ENCODE assay signal across 11 mouse cellular contexts in genomic region chr13:29637788-29638187, GRCm38 (mm10).
DNase-seq lines count a peak whose midpoint lies in the region; ATAC-seq and TF ChIP-seq lines count a peak whose summit lies in the region.
"Had no signal": no experiment of that assay in that cellular context is flagged by ENCODE, and none has a peak within 500 bp of the region (broad histone marks: within the 10 kb centered on the region; RNA-seq: fewer than 3 reads in every experiment).

No protein-coding gene starts in this region.

- ATAC-seq in liver, postnatal 0 days: 0 out of 2 replicates have a peak, but pooled peaks have one; percentile 12
- ATAC-seq in hindbrain, postnatal 0 days: no peak
- ATAC-seq: forebrain, embryonic 15.5 days had no signal

- peaks cover 20% of the 10 kb centered on the region for H3K4me1 ChIP-seq in liver, postnatal 0 days (ENCODE audit: insufficient read depth)
- H3K4me1 ChIP-seq in hindbrain, postnatal 0 days (ENCODE audit: insufficient read depth, low read length): no peaks in the 10 kb centered on the region
- H3K4me1 ChIP-seq: forebrain, embryonic 15.5 days had no signal

- no peak overlapping the region for H3K4me2 ChIP-seq in liver, postnatal 0 days (ENCODE audit: low read depth, low read length)
- no peak overlapping the region for H3K4me2 ChIP-seq in hindbrain, postnatal 0 days (ENCODE audit: low read depth, low read length)
- H3K4me2 ChIP-seq: forebrain, embryonic 15.5 days had no signal

- no peak overlapping the region for H3K4me3 ChIP-seq in liver, postnatal 0 days (ENCODE audit: low read depth, low read length)
- no peak overlapping the region for H3K4me3 ChIP-seq in hindbrain, postnatal 0 days (ENCODE audit: low read length)
- H3K4me3 ChIP-seq: forebrain, embryonic 15.5 days; layer of hippocampus, adult 2 months had no signal

- intact Hi-C loops in heart, postnatal 10 days (cut with DNase I): no loop called here

- no peak for DNase-seq in liver, postnatal 0 days
- DNase-seq in liver: no peak
- DNase-seq in gastrocnemius, adult 18-20 months (ENCODE audit: low spot score): peak; percentile 67
- peak; percentile 72 to 80 for DNase-seq in heart, postnatal 10 days
- DNase-seq in ovary, postnatal 36 days (ENCODE audit: low spot score): peak; percentile 56
- no peak for DNase-seq in T-cell, adult 2 months (ENCODE audit: low spot score)
- no peak for DNase-seq in spleen, adult 12 weeks (ENCODE audit: low spot score)
- no peak for DNase-seq in hindbrain, postnatal 0 days (ENCODE audit: low spot score)
- DNase-seq: cerebellum, adult 11 months had no signal

- H3K27ac ChIP-seq in liver, postnatal 0 days (ENCODE audit: low read depth): peak overlapping the region; percentile 48
- H3K27ac ChIP-seq in hindbrain, postnatal 0 days: no peak overlapping the region
- H3K27ac ChIP-seq: forebrain, embryonic 15.5 days; layer of hippocampus, adult 2 months had no signal

- H3K27me3 ChIP-seq in liver, postnatal 0 days (ENCODE audit: insufficient read depth, low read length): no peaks in the 10 kb centered on the region
- no peaks in the 10 kb centered on the region for H3K27me3 ChIP-seq in hindbrain, postnatal 0 days (ENCODE audit: insufficient read depth, low read length)
- H3K27me3 ChIP-seq: forebrain, embryonic 15.5 days had no signal

- no peaks in the 10 kb centered on the region for H3K36me3 ChIP-seq in liver, postnatal 0 days (replicated peaks; ENCODE audit: insufficient read depth, low read length)
- H3K36me3 ChIP-seq in hindbrain, postnatal 0 days (ENCODE audit: insufficient read depth, low read length): no peaks in the 10 kb centered on the region
- H3K36me3 ChIP-seq: forebrain, embryonic 15.5 days had no signal

- TF ChIP-seq CTCF in liver, postnatal 0 days (IDR thresholded peaks at IDR 0.05; ENCODE audit: low read depth): no peak
- TF ChIP-seq CTCF in hindbrain, postnatal 0 days (IDR thresholded peaks at IDR 0.05; ENCODE audit: low read depth): no peak

- H3K9ac ChIP-seq in liver, postnatal 0 days (replicated peaks): no peak overlapping the region
- H3K9ac ChIP-seq in hindbrain, postnatal 0 days (replicated peaks; ENCODE audit: low read length): no peak overlapping the region
- H3K9ac ChIP-seq: forebrain, embryonic 15.5 days had no signal

- WGBS in liver, postnatal 0 days (ENCODE audit: insufficient replicate concordance): 41% methylated on average over 6 of the region's 6 CpGs
- WGBS in hindbrain, postnatal 0 days: 84% methylated on average over 6 of the region's 6 CpGs

- H3K9me3 ChIP-seq in liver, postnatal 0 days (ENCODE audit: low read length): no peaks in the 10 kb centered on the region
- no peaks in the 10 kb centered on the region for H3K9me3 ChIP-seq in hindbrain, postnatal 0 days (ENCODE audit: low read length)
- H3K9me3 ChIP-seq: forebrain, embryonic 15.5 days had no signal

- 0 out of 2 replicates have a peak, but pooled peaks have one; percentile 18 for TF ChIP-seq EP300 in liver, postnatal 0 days (IDR thresholded peaks at IDR 0.05; ENCODE audit: low read depth)

Comparison
In these comparisons a context has a peak if more than half of its experiments do, and no peak if none do; other contexts are left out.
1. DNase-seq: peak in gastrocnemius, adult 18-20 months (single experiment), heart, postnatal 10 days (2 of 2) and ovary, postnatal 36 days (single experiment); none in liver, postnatal 0 days (single experiment), liver (single experiment), T-cell, adult 2 months (single experiment), spleen, adult 12 weeks (single experiment) and hindbrain, postnatal 0 days (single experiment).